Comparison of ENCODE assay signal across 9 mouse cellular contexts in genomic region chr9:124439403-124439847, GRCm38 (mm10). TPM values are rescaled to one million over a fixed set of nuclear protein-coding genes. Genes with fewer than 3 reads are reported as not detected.
A peak's percentile ranks its signal among the peaks of the same experiment; 100 is the strongest.
DNase-seq lines count a peak whose midpoint lies in the region; TF ChIP-seq lines count a peak whose summit lies in the region.
"Had no signal": no experiment of that assay in that cellular context is flagged by ENCODE, and none has a peak within 500 bp of the region (broad histone marks: within the 10 kb centered on the region; RNA-seq: fewer than 3 reads in every experiment).

No protein-coding gene starts in this region.

- 91% methylated on average over 13 of the region's 13 CpGs for WGBS in heart, embryonic 10.5 days
- 94% methylated on average over 13 of the region's 13 CpGs for WGBS in midbrain, embryonic 10.5 days

- DNase-seq in heart, embryonic 10.5 days (ENCODE audit: low spot score) = peak; percentile 74
- DNase-seq in heart, adult 8-10 months (ENCODE audit: low spot score) = no peak
- peak; percentile 67 for DNase-seq in ES-CJ7 (ENCODE audit: low read depth, low spot score)
- DNase-seq in cerebellum, postnatal 36 days = peak; percentile 11 to 23
- DNase-seq in heart, postnatal 25 days (ENCODE audit: low spot score) = peak; percentile 15
- DNase-seq in left cerebral cortex, adult 2 months (ENCODE audit: extremely low spot score in 1 of 2, low spot score in 2 of 2) = peak; percentile 10 to 20
- peak; percentile 10 for DNase-seq in midbrain, embryonic 10.5 days (ENCODE audit: low spot score)

- H3K4me1 ChIP-seq in heart, embryonic 10.5 days = no peaks in the 10 kb centered on the region
- H3K4me1 ChIP-seq in midbrain, embryonic 10.5 days = no peaks in the 10 kb centered on the region
- H3K4me1 ChIP-seq in testis, adult 2 months (ENCODE audit: control insufficient read depth, insufficient read depth, low read length) = peaks cover 21% of the 10 kb centered on the region

- H3K27me3 ChIP-seq in heart, embryonic 10.5 days (ENCODE audit: insufficient read depth, poor library complexity, severe bottlenecking) = no peaks in the 10 kb centered on the region
- H3K27me3 ChIP-seq in midbrain, embryonic 10.5 days (ENCODE audit: low read depth, poor library complexity, severe bottlenecking) = no peaks in the 10 kb centered on the region
- no peaks in the 10 kb centered on the region for H3K27me3 ChIP-seq in testis, adult 2 months (ENCODE audit: control insufficient read depth, insufficient read depth, low read length)

- no peak overlapping the region for H3K4me3 ChIP-seq in heart, embryonic 10.5 days
- H3K4me3 ChIP-seq in left cerebral cortex, adult 2 months = no peak overlapping the region
- no peak overlapping the region for H3K4me3 ChIP-seq in midbrain, embryonic 10.5 days
- H3K4me3 ChIP-seq in testis, adult 2 months (ENCODE audit: control insufficient read depth, low read depth, low read length) = peak overlapping the region; percentile 68

- peaks cover 38% of the 10 kb centered on the region for H3K36me3 ChIP-seq in heart, embryonic 10.5 days
- H3K36me3 ChIP-seq in midbrain, embryonic 10.5 days = peaks cover 39% of the 10 kb centered on the region
- no peaks in the 10 kb centered on the region; the same call in 1 of the 2 replicates for H3K36me3 ChIP-seq in testis, adult 2 months (ENCODE audit: control insufficient read depth, insufficient read depth, low read length)

- TF ChIP-seq CTCF in left cerebral cortex, adult 2 months (IDR thresholded peaks at IDR 0.05) = no peak
- TF ChIP-seq CTCF in testis, adult 2 months (IDR thresholded peaks at IDR 0.05; ENCODE audit: control insufficient read depth, insufficient read depth, insufficient replicate concordance, low read depth, low read length) = no peak

- peaks cover 34% of the 10 kb centered on the region for H3K9me3 ChIP-seq in heart, embryonic 10.5 days
- peaks cover 38% of the 10 kb centered on the region for H3K9me3 ChIP-seq in midbrain, embryonic 10.5 days (replicated peaks)

- no peak overlapping the region for H3K27ac ChIP-seq in heart, embryonic 10.5 days
- H3K27ac ChIP-seq in left cerebral cortex, adult 2 months = no peak overlapping the region
- no peak overlapping the region for H3K27ac ChIP-seq in midbrain, embryonic 10.5 days (replicated peaks)
- peak overlapping the region; percentile 82 for H3K27ac ChIP-seq in testis, adult 2 months (ENCODE audit: control insufficient read depth, insufficient read depth, low read depth, low read length)

- TF ChIP-seq POLR2A in testis, adult 2 months (IDR thresholded peaks at IDR 0.05; ENCODE audit: control insufficient read depth, low read depth, low read length) = no peak

- intact Hi-C loops in heart, postnatal 25 days (cut with DNase I) = no loop called here
- intact Hi-C loops in left cerebral cortex, adult 2 months (cut with DNase I) = loop anchor here (5.0 kb wide), 1 partner anchor 67 kb away; no protein-coding TSS in a partner anchor

RNA-seq across cellular contexts. Expression of gene Ppp2r3d, which starts 37.3 kb away (rescaled TPM):
- polyA plus RNA-seq in heart, embryonic 10.5 days (2016; fragmentation: Nextera tagmentation; extraction: Ambion mirVana) = 125 TPM in 2 replicates
- 100 to 1,000 TPM in 1 of 4 experiments, 10 to 100 TPM in 3; 86.5 to 101 (median 96.1) TPM for total RNA-seq in heart, adult 8-10 months (2022)
- 100 to 1,000 TPM in 1 of 2 experiments, 10 to 100 TPM in 1; 92.9 to 112 TPM for total RNA-seq in heart, postnatal 25 days (2021)
- 100 to 1,000 TPM in 1 of 2 experiments, 10 to 100 TPM in 1; 98.9 to 106 TPM for total RNA-seq in left cerebral cortex, adult 2 months (2021)
- polyA plus RNA-seq in midbrain, embryonic 10.5 days (2016; fragmentation: Nextera tagmentation; extraction: Ambion mirVana) = 136 and 157 TPM in 2 replicates
- polyA plus RNA-seq in testis, adult 2 months (2012; rRNA removed) = 117 TPM in 2 replicates

RNA-seq across cellular contexts. Expression of gene Gm21836, which starts 54.2 kb away (rescaled TPM):
- not detected in 2 replicates for polyA plus RNA-seq in heart, embryonic 10.5 days (2016; fragmentation: Nextera tagmentation; extraction: Ambion mirVana)
- total RNA-seq in heart, adult 8-10 months (2022) = not detected
- not detected for total RNA-seq in heart, postnatal 25 days (2021)
- not detected for total RNA-seq in left cerebral cortex, adult 2 months (2021)
- not detected in 2 replicates for polyA plus RNA-seq in midbrain, embryonic 10.5 days (2016; fragmentation: Nextera tagmentation; extraction: Ambion mirVana)
- polyA plus RNA-seq in testis, adult 2 months (2012; rRNA removed) = not detected in 2 replicates
- total RNA-seq: layer of hippocampus, adult 18-20 months had no signal
